Mouse (Mus musculus) forebrain, embryonic 13.5 days (tissue): ENCODE measurements around the gene Gm2381. TPM values are rescaled to one million over a fixed set of nuclear protein-coding genes. Genes with fewer than 3 reads are reported as not detected.
"Not testable (repeated sequence)": the region's sequence is repeated elsewhere in the genome, so short reads cannot be mapped to it uniquely, and the experiment has no call there.

Source experiments
- ATAC-seq: fragments of 200-750 bp; cut with Nextera tagmentation; 2 replicates; pipeline ENCODE4 v1.8.0; 2017
- H3K27ac ChIP-seq: fragments of 300-500 bp; sonication (generic); 2 replicates; pipeline ENCODE4 v1.5.1; 2015; ENCODE audit warnings: inconsistent platforms, mild to moderate bottlenecking, moderate library complexity
- H3K27me3 ChIP-seq: fragments of 300-500 bp; sonication (generic); 2 replicates; pipeline ENCODE4 v1.6.1; 2015; ENCODE audit warnings: mild to moderate bottlenecking, inconsistent platforms
- H3K36me3 ChIP-seq: fragments of 300-500 bp; sonication (generic); 2 replicates; pipeline ENCODE4 v1.6.1; 2015; ENCODE audit warnings: mild to moderate bottlenecking, inconsistent platforms; ENCODE audit not compliant: poor library complexity, severe bottlenecking
- H3K4me1 ChIP-seq: fragments of 300-500 bp; sonication (generic); 2 replicates; pipeline ENCODE4 v1.6.1; 2015; ENCODE audit warnings: inconsistent platforms
- H3K4me2 ChIP-seq: fragments of 300-500 bp; sonication (generic); 2 replicates; pipeline ENCODE4 v1.6.1; 2015; ENCODE audit warnings: inconsistent platforms, mild to moderate bottlenecking, moderate library complexity
- H3K4me3 ChIP-seq: fragments of 300-500 bp; sonication (generic); 2 replicates; pipeline ENCODE4 v1.5.1; 2015; ENCODE audit warnings: mild to moderate bottlenecking, inconsistent platforms
- H3K9ac ChIP-seq: fragments of 300-500 bp; sonication (generic); 2 replicates; pipeline ENCODE4 v1.6.1; 2015; ENCODE audit warnings: mild to moderate bottlenecking, inconsistent platforms
- H3K9me3 ChIP-seq: fragments of 300-500 bp; sonication (generic); replicated peaks from 2 replicates; pipeline ENCODE4 v1.6.1; 2016; ENCODE audit warnings: inconsistent platforms
- WGBS: fragments of 180-500 bp; shearing (Covaris S2); methylation state at CpG from one replicate; pipeline ENCODE4 v1.1.7; 2015; 5-methylcytosine and 5-hydroxymethylcytosine counted together
- polyA plus RNA-seq: library from polyadenylated mRNA; unstranded; fragments of >200 nt; fragmentation: Nextera tagmentation; extraction: Ambion mirVana; gene quantifications from 2 replicates; pipeline ENCODE4 v1.2.1, GENCODE M21; 2015

The Gm2381 gene
- polyA plus RNA-seq = not detected in 2 replicates

GRCm38 (mm10) chr7:42866801-42867458, at the start of gene Gm2381:
Gene Gm2381 (minus strand): TSS chr7:42867234.
- H3K36me3 ChIP-seq, H3K4me2 ChIP-seq, H3K4me1 ChIP-seq, H3K27me3 ChIP-seq, ATAC-seq, H3K27ac ChIP-seq, H3K4me3 ChIP-seq, H3K9ac ChIP-seq: not testable (repeated sequence)
- H3K9me3 ChIP-seq = peaks cover 27% of the 10 kb centered on the region
- WGBS = 84% methylated on average over 8 of the region's 8 CpGs

- not testable (repeated sequence) for H3K4me1 ChIP-seq
- H3K9me3 ChIP-seq = peaks cover 31% of the 10 kb centered on the region
- 86% methylated on average over 2 of the region's 2 CpGs for WGBS
These were observed 31.0 kb upstream of the Gm2381 start for GRCm38 (mm10) chr7:42898067-42898466.

GRCm38 (mm10) chr7:42878090-42878489, 11.1 kb upstream of the Gm2381 start:
- ATAC-seq = no peak
- no peak overlapping the region for H3K9ac ChIP-seq

More at GRCm38 (mm10) chr7:42898067-42898466, 31.0 kb upstream of the Gm2381 start:
- not testable (repeated sequence) for H3K36me3 ChIP-seq, H3K27me3 ChIP-seq, H3K27ac ChIP-seq, H3K4me2 ChIP-seq, H3K9ac ChIP-seq, H3K4me3 ChIP-seq, ATAC-seq

GRCm38 (mm10) chr7:42838366-42838765, 28.7 kb downstream of the Gm2381 start:
- H3K4me3 ChIP-seq, H3K9me3 ChIP-seq, ATAC-seq: not testable (repeated sequence)

More at GRCm38 (mm10) chr7:42878090-42878489, 11.1 kb upstream of the Gm2381 start:
- no peaks in the 10 kb centered on the region for H3K36me3 ChIP-seq
- peaks cover 19% of the 10 kb centered on the region for H3K9me3 ChIP-seq
- no peaks in the 10 kb centered on the region for H3K27me3 ChIP-seq
- H3K4me3 ChIP-seq = no peak overlapping the region
- no peak overlapping the region for H3K4me2 ChIP-seq
- H3K27ac ChIP-seq = no peak overlapping the region
- H3K4me1 ChIP-seq = no peaks in the 10 kb centered on the region
- 46% methylated on average over 23 of the region's 23 CpGs for WGBS

GRCm38 (mm10) chr7:42832221-42832620, 34.8 kb downstream of the Gm2381 start:
- 76% methylated on average over 3 of the region's 3 CpGs for WGBS
- Histone ChIP-seq H3K36me3 (no peaks in the 10 kb centered on the region), H3K4me2 (no peak overlapping the region), H3K4me3 (no peak overlapping the region), H3K27me3 (no peaks in the 10 kb centered on the region), H3K27ac (no peak overlapping the region), H3K4me1 (no peaks in the 10 kb centered on the region), H3K9ac (no peak overlapping the region), H3K9me3 (peaks cover 18% of the 10 kb centered on the region)
- ATAC-seq = no peak

More at GRCm38 (mm10) chr7:42838366-42838765, 28.7 kb downstream of the Gm2381 start:
- not testable (repeated sequence) for H3K36me3 ChIP-seq, H3K9ac ChIP-seq, H3K27ac ChIP-seq, H3K4me1 ChIP-seq, H3K4me2 ChIP-seq, H3K27me3 ChIP-seq

GRCm38 (mm10) chr7:42793425-42793824, 73.6 kb downstream of the Gm2381 start, which contains the start of gene Vmn2r62:
Gene Vmn2r62 (minus strand): TSS chr7:42793525.
- WGBS = no CpG with 5 or more reads among the region's 1 CpGs
- not testable (repeated sequence) for ATAC-seq

More at GRCm38 (mm10) chr7:42793425-42793824, 73.6 kb downstream of the Gm2381 start, which contains the start of gene Vmn2r62:
- H3K9ac ChIP-seq, H3K4me1 ChIP-seq, H3K36me3 ChIP-seq, H3K27me3 ChIP-seq, H3K4me3 ChIP-seq, H3K4me2 ChIP-seq, H3K27ac ChIP-seq, H3K9me3 ChIP-seq: not testable (repeated sequence)

Other genes with a start within 250 kb of the Gm2381 start
- gene Zfp976, start 224.6 kb downstream of the Gm2381 start, polyA plus RNA-seq = 2.9 and 3.1 TPM in 2 replicates
- 5.4 and 6.4 TPM in 2 replicates for gene Zfp975, start 174.5 kb downstream of the Gm2381 start, polyA plus RNA-seq
- gene Gm17067, start 140.2 kb downstream of the Gm2381 start, polyA plus RNA-seq = not detected in 2 replicates
- gene Vmn2r62, start 73.7 kb downstream of the Gm2381 start, polyA plus RNA-seq = not detected in 2 replicates
- not detected in 2 replicates for gene Vmn2r63, start 66.6 kb upstream of the Gm2381 start, polyA plus RNA-seq
- gene Gm9268, start 151.5 kb upstream of the Gm2381 start, polyA plus RNA-seq = not detected in 2 replicates
- not detected in 2 replicates for gene Zfp936, start 247.0 kb upstream of the Gm2381 start, polyA plus RNA-seq